Mouse (Mus musculus): Measurements from ENCODE around the gene Spsb4. TPM values are rescaled to one million over a fixed set of nuclear protein-coding genes. Genes with fewer than 3 reads are reported as not detected.

Spsb4 gene
- total and polyA plus RNA-seq, 3 experiments: not detected

GRCm38 (mm10) chr9:97017811-97018641 lies 617 bp downstream of the Spsb4 start:
- no peak overlapping the region for H3K9ac ChIP-seq (ENCODE audit: control insufficient read depth, low read depth, low read length, poor library complexity, severe bottlenecking)
- H3K4me1 ChIP-seq (ENCODE audit: control insufficient read depth in 1 of 2, insufficient read depth in 2 of 2, low read length in 2 of 2): no peaks in the 10 kb centered on the region
- no peaks in the 10 kb centered on the region for H3K9me3 ChIP-seq (replicated peaks; ENCODE audit: insufficient read depth, low read length)
- TF ChIP-seq MYC (IDR thresholded peaks at IDR 0.05; ENCODE audit: low read depth, low read length) (no peak), KAT2A (conservative IDR thresholded peaks at IDR 0.05; ENCODE audit: low read depth, low read length) (no peak), GATA1 (IDR thresholded peaks at IDR 0.05; ENCODE audit: low read depth, low read length) (no peak), ZNF384 (IDR thresholded peaks at IDR 0.05; ENCODE audit: low read depth, low read length) (no peak), HCFC1 (IDR thresholded peaks at IDR 0.05; ENCODE audit: low read depth, low read length) (no peak), E2F4 (IDR thresholded peaks at IDR 0.05; ENCODE audit: borderline replicate concordance, low read depth, low read length) (no peak), TAL1 (IDR thresholded peaks at IDR 0.05; ENCODE audit: low read length) (no peak), GABPA (IDR thresholded peaks at IDR 0.05; ENCODE audit: low read depth, low read length) (no peak), MEF2A (IDR thresholded peaks at IDR 0.05; ENCODE audit: extremely low read depth, insufficient replicate concordance, low read depth, low read length, poor library complexity, severe bottlenecking) (no peak), MAX (IDR thresholded peaks at IDR 0.05; ENCODE audit: low read length) (no peak), EP300 (IDR thresholded peaks at IDR 0.05; ENCODE audit: low read depth in 1 of 2, low read length in 2 of 2) (no peak), TBP (IDR thresholded peaks at IDR 0.05; ENCODE audit: low read depth, low read length) (no peak), SMC3 (IDR thresholded peaks at IDR 0.05; ENCODE audit: low read depth, low read length) (no peak), MXI1 (IDR thresholded peaks at IDR 0.05; ENCODE audit: low read depth, low read length) (no peak), POLR2AphosphoS5 (IDR thresholded peaks at IDR 0.05; ENCODE audit: borderline replicate concordance, low read depth, low read length) (no peak)
- H3K27ac ChIP-seq (ENCODE audit: control insufficient read depth, low read depth, low read length): no peak overlapping the region
- H3K79me2 ChIP-seq (ENCODE audit: control insufficient read depth, insufficient read depth, low read length, poor library complexity): no peaks in the 10 kb centered on the region
- H3K4me3 ChIP-seq (ENCODE audit: control insufficient read depth in 1 of 2, insufficient read depth in 1 of 2, low read depth in 2 of 2, low read length in 2 of 2): no peak overlapping the region
- DNase-seq (ENCODE audit: low read depth, low spot score): no peak
- no peaks in the 10 kb centered on the region for H3K27me3 ChIP-seq (ENCODE audit: control insufficient read depth in 1 of 2, insufficient read depth in 2 of 2, low read length in 2 of 2)
- H3K36me3 ChIP-seq (ENCODE audit: control insufficient read depth in 1 of 2, insufficient read depth in 2 of 2, low read length in 2 of 2): no peaks in the 10 kb centered on the region

GRCm38 (mm10) chr9:97017121-97017810 lies 1.4 kb downstream of the Spsb4 start:
- H3K4me3 ChIP-seq (ENCODE audit: control insufficient read depth in 1 of 2, insufficient read depth in 1 of 2, low read depth in 2 of 2, low read length in 2 of 2): no peak overlapping the region
- TF ChIP-seq POLR2A (IDR thresholded peaks at IDR 0.05; ENCODE audit: control insufficient read depth in 1 of 2, insufficient read depth in 1 of 2, low read depth in 1 of 2, low read length in 2 of 2, poor library complexity in 1 of 2): no peak
- TF ChIP-seq GATA1 (IDR thresholded peaks at IDR 0.05; ENCODE audit: low read depth, low read length): no peak
- no peak for TF ChIP-seq CHD2 (IDR thresholded peaks at IDR 0.05; ENCODE audit: low read length)
- no peak for TF ChIP-seq EP300 (IDR thresholded peaks at IDR 0.05; ENCODE audit: low read depth in 1 of 2, low read length in 2 of 2)
- no peak for TF ChIP-seq SIN3A (IDR thresholded peaks at IDR 0.05; ENCODE audit: low read length)
- TF ChIP-seq BHLHE40 (IDR thresholded peaks at IDR 0.05; ENCODE audit: borderline replicate concordance, low read depth, low read length): no peak
- no peak for TF ChIP-seq JUND (IDR thresholded peaks at IDR 0.05; ENCODE audit: low read depth, low read length)
- TF ChIP-seq E2F4 (IDR thresholded peaks at IDR 0.05; ENCODE audit: borderline replicate concordance, low read depth, low read length): no peak
- TF ChIP-seq GABPA (IDR thresholded peaks at IDR 0.05; ENCODE audit: low read depth, low read length): no peak
- no peak for TF ChIP-seq MXI1 (IDR thresholded peaks at IDR 0.05; ENCODE audit: low read depth, low read length)
- no peak for TF ChIP-seq ZC3H11A (IDR thresholded peaks at IDR 0.05; ENCODE audit: low read depth, low read length)
- no peak for TF ChIP-seq USF2 (IDR thresholded peaks at IDR 0.05; ENCODE audit: borderline replicate concordance in 1 of 2, insufficient read depth in 1 of 2, low read depth in 1 of 2, low read length in 2 of 2)
- no peak for TF ChIP-seq UBTF (IDR thresholded peaks at IDR 0.05; ENCODE audit: borderline replicate concordance, insufficient read depth, low read depth, low read length)
- no peak for TF ChIP-seq POLR2AphosphoS5 (IDR thresholded peaks at IDR 0.05; ENCODE audit: borderline replicate concordance, low read depth, low read length)
- no peak for TF ChIP-seq MAX (IDR thresholded peaks at IDR 0.05; ENCODE audit: low read length)
- no peak for TF ChIP-seq ETS1 (IDR thresholded peaks at IDR 0.05; ENCODE audit: low read depth, low read length)
- H3K9ac ChIP-seq (ENCODE audit: control insufficient read depth, low read depth, low read length, poor library complexity, severe bottlenecking): no peak overlapping the region
- no peaks in the 10 kb centered on the region for H3K36me3 ChIP-seq (ENCODE audit: control insufficient read depth in 1 of 2, insufficient read depth in 2 of 2, low read length in 2 of 2)
- no peaks in the 10 kb centered on the region for H3K9me3 ChIP-seq (replicated peaks; ENCODE audit: insufficient read depth, low read length)
- DNase-seq (ENCODE audit: low read depth, low spot score): no peak
- H3K27me3 ChIP-seq (ENCODE audit: control insufficient read depth in 1 of 2, insufficient read depth in 2 of 2, low read length in 2 of 2): no peaks in the 10 kb centered on the region
- no peaks in the 10 kb centered on the region for H3K79me2 ChIP-seq (ENCODE audit: control insufficient read depth, insufficient read depth, low read length, poor library complexity)
- no peak overlapping the region for H3K27ac ChIP-seq (ENCODE audit: control insufficient read depth, low read depth, low read length)
- no peaks in the 10 kb centered on the region for H3K4me1 ChIP-seq (ENCODE audit: control insufficient read depth in 1 of 2, insufficient read depth in 2 of 2, low read length in 2 of 2)

Measured in MEL (cell line).